Comparison of ENCODE assay signal across 27 mouse cellular contexts in genomic region chr11:32723287-32723686, GRCm38 (mm10).
DNase-seq lines count a peak whose midpoint lies in the region; ATAC-seq lines count a peak whose summit lies in the region.
"Had no signal": no experiment of that assay in that cellular context is flagged by ENCODE, and none has a peak within 500 bp of the region (broad histone marks: within the 10 kb centered on the region; RNA-seq: fewer than 3 reads in every experiment).

No protein-coding gene starts in this region.

- peak; percentile 23 for ATAC-seq in activated CD4-positive, CD25-positive, alpha-beta regulatory T cell, adult 4 months
- ATAC-seq in hematopoietic stem cell, adult 5-6 weeks (replicated peaks in 1 of 2; ENCODE audit: insufficient read depth in 1 of 2, low FRiP score in 2 of 2, low TSS enrichment in 1 of 2, low read depth in 1 of 2, poor library complexity in 2 of 2, severe bottlenecking in 2 of 2), result peak; percentile 17 to 37; a peak in 2 of 4 replicates
- 0 out of 2 replicates have a peak, but pooled peaks have one; percentile 24 for ATAC-seq in megakaryocyte, adult 5-6 weeks (ENCODE audit: poor library complexity, severe bottlenecking)
- ATAC-seq: forebrain, embryonic 14.5 days; forebrain, postnatal 0 days; hindbrain, postnatal 0 days; intestine, embryonic 15.5 days had no signal

- peak; percentile 66 for DNase-seq in 416B (ENCODE audit: low read depth)
- no peak for DNase-seq in embryo, embryonic 11 days
- no peak for DNase-seq in limb, embryonic 10.5 days (ENCODE audit: low spot score)
- DNase-seq in ovary, postnatal 10 days (ENCODE audit: low spot score), result no peak
- DNase-seq: adrenal gland, postnatal 10 days; adrenal gland, postnatal 36 days; B cell, adult 2 months; cerebellum, adult 18-20 months; cerebellum, adult 9-11 months; cerebellum, postnatal 36 days; forebrain, postnatal 0 days; gastrocnemius, adult 2 months; gastrocnemius, postnatal 14 days; heart, adult 18-20 months; heart, postnatal 10 days; heart, postnatal 36 days had no signal

- H3K27ac ChIP-seq in limb, embryonic 10.5 days, result no peak overlapping the region
- H3K27ac ChIP-seq: embryonic facial prominence, embryonic 12.5 days; embryonic facial prominence, embryonic 15.5 days; gastrocnemius, adult 2 months; heart, embryonic 15.5 days; hindbrain, embryonic 14.5 days; hindbrain, postnatal 0 days; intestine, embryonic 15.5 days had no signal

- no peaks in the 10 kb centered on the region for H3K4me1 ChIP-seq in limb, embryonic 10.5 days
- H3K4me1 ChIP-seq: heart, embryonic 12.5 days; heart, embryonic 15.5 days; intestine, embryonic 15.5 days had no signal

- H3K36me3 ChIP-seq in limb, embryonic 10.5 days, result peaks cover 45% of the 10 kb centered on the region
- H3K36me3 ChIP-seq: intestine, embryonic 15.5 days had no signal

- H3K27me3 ChIP-seq in limb, embryonic 10.5 days (ENCODE audit: low read depth, poor library complexity, severe bottlenecking), result no peaks in the 10 kb centered on the region
- H3K27me3 ChIP-seq: embryonic facial prominence, embryonic 12.5 days; embryonic facial prominence, embryonic 15.5 days; heart, embryonic 12.5 days; heart, embryonic 15.5 days; intestine, embryonic 15.5 days had no signal

- no peak overlapping the region for H3K4me3 ChIP-seq in limb, embryonic 10.5 days
- H3K4me3 ChIP-seq: embryonic facial prominence, embryonic 12.5 days; embryonic facial prominence, embryonic 15.5 days; gastrocnemius, adult 2 months; heart, embryonic 12.5 days; heart, embryonic 15.5 days; intestine, embryonic 15.5 days had no signal

- 93% methylated on average over 2 of the region's 2 CpGs for WGBS in limb, embryonic 10.5 days

- H3K9me3 ChIP-seq in limb, embryonic 10.5 days (replicated peaks), result no peaks in the 10 kb centered on the region
- H3K9me3 ChIP-seq: embryonic facial prominence, embryonic 12.5 days; embryonic facial prominence, embryonic 15.5 days; heart, embryonic 12.5 days; heart, embryonic 15.5 days; intestine, embryonic 15.5 days had no signal
